Mouse (Mus musculus): Measurements from ENCODE around the gene Lax1. TPM values are rescaled to one million over a fixed set of nuclear protein-coding genes. Genes with fewer than 3 reads are reported as not detected.

Gene Lax1
- total RNA-seq, 2 experiments from 2014 or later: 0.34 to 0.56 TPM

GRCm38 (mm10) chr1:133641163-133641562, 48.7 kb downstream of the Lax1 start:
- DNase-seq (ENCODE audit: low spot score in 2 of 2): no peak

GRCm38 (mm10) chr1:133638517-133638916, 51.4 kb downstream of the Lax1 start:
- no peak for DNase-seq (ENCODE audit: low spot score in 2 of 2)

GRCm38 (mm10) chr1:133632168-133632567, 57.7 kb downstream of the Lax1 start:
- DNase-seq (ENCODE audit: low spot score in 2 of 2): no peak

Small RNAs within 50 kb of the gene (microRNA-seq; reads per million reads assigned to microRNA genes)
- not detected for gene Mir6903

Other genes starting within 250 kb of the Lax1 start
- gene Snrpe, start 79.8 kb downstream of the Lax1 start, total RNA-seq (2021): 100 to 1,000 TPM; 115 to 123 TPM
- gene Zbed6, start 29.2 kb downstream of the Lax1 start, total RNA-seq (2021): 10 to 100 TPM; 25.1 to 25.5 TPM
- 10 to 100 TPM; 49.2 to 59.8 TPM for gene Gm38394, start 28.8 kb downstream of the Lax1 start, total RNA-seq (2021)
- 10 to 100 TPM; 44.7 to 48.8 TPM for gene Atp2b4, start 110.9 kb upstream of the Lax1 start, total RNA-seq (2021)
- under 1 TPM; 0.22 to 0.49 TPM for gene Optc, start 217.9 kb upstream of the Lax1 start, total RNA-seq (2021)
- gene Prelp, start 231.3 kb upstream of the Lax1 start, total RNA-seq (2021): 10 to 100 TPM; 25.2 to 27.4 TPM

Measured in gastrocnemius, postnatal 4 days (tissue).